Mouse (Mus musculus) CD4-positive, CD25-positive, alpha-beta regulatory T cell, adult 2 months (primary cell): Measurements from ENCODE around the gene Six2.

Experiments used
- DNase-seq: peaks from one replicate; pipeline ENCODE4 v3.0.0-alpha.2; 2012; ENCODE audit warnings: low read depth, low spot score

Gene Six2

DNA sequence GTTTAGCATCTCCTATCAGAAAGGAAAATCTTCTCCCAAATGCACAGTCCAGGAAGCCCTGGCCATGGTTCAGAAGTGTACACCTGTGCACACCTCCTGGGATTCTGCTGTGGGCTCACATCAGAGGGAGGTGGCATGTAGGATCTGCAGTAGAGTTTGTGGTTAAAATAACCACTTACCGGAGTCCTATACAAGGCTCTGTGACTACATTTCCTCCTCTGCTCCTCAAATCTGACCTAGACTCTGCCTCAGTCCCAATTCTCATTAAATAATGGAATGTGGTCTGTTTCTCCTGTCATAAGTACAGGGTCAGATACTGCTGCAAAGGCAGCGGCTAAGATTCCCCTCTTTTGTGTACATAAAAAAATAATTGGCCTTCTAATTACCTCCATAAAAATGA is 23.9 kb downstream of the Six2 start:
- DNase-seq: no peak

DNA sequence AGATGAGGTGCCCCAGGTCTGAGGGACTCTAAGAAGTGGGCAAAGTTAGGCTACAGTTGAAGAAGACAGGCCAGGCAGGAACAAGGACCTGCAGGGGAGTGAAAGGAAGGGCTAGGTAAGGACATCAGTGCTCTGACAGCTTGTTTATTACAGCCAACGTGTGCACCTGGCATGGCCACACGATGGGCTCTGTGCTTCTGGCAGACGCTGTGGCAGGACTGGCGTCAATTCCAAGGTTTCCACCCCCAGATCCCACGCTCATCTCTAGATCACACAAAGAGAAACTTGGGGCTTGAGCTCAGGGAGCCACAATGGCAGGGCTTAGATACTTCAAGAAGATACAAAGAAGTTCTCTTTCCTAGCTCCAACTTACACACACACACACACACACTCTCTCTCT is 26.6 kb downstream of the Six2 start:
- DNase-seq: no peak

DNA sequence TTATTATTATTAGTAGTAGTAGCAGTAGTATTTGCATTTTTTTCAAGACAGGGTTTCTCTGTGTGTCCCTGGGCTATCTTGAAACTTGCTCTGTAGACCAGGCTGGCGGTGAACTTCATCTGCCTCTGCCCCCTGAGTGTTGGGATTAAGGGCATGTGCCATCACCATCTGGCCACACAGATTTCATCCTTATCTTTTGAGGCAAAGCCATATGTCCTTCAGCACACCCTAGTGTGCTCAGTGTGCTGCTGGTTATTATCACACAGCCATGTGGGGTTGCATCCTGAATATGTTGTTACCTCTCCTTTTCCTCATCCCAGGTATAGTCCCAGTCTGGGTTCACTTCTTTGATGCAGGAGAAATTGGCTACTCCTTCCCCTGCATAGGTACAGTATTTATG is 28.1 kb downstream of the Six2 start:
- DNase-seq: no peak

DNA sequence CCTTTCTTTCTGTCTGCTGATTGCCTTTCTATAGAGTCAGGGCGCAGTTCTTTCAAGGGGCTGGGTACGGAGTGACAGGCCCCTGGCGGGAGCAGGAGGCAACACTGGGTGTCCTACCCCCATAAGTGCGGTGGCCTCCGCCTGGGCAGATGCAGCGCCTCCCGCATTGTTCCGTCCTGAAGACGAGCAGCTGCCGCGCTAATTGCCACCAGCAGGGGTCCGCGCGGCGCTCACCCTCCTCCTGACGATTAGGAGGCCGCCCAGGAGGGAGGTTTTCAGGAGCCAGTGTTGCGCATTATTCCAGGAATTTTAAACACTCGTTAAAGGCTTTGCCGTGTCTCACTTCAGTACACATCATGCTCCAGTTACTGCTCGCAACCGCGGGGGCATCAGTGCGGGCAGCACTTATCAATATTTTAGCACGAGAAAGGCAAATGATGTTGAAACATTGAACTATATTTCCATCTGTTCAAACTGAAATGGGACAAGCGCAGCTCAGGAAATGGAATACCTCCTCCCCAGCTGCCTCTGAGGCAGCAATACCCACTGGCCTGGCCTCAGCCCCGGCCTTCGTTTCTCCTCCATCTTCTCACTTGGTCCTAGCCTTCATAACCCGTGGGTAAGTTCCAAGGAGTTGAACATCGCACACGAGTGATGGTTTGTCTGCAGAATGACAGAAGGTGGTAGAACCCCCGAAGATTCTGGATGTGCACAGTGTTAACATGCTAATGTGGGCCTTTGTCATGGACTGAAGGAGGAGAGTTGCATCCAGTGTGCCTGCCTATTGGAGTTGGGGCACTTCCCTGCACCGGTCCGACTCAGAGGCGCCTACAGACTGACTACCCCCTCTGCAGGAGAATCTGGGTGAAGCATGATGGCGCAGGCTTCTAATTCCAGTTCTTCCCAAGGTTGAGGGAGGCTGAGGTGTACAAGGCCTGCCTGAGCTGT is 42.1 kb downstream of the Six2 start:
- peak; percentile 35 for DNase-seq

DNA sequence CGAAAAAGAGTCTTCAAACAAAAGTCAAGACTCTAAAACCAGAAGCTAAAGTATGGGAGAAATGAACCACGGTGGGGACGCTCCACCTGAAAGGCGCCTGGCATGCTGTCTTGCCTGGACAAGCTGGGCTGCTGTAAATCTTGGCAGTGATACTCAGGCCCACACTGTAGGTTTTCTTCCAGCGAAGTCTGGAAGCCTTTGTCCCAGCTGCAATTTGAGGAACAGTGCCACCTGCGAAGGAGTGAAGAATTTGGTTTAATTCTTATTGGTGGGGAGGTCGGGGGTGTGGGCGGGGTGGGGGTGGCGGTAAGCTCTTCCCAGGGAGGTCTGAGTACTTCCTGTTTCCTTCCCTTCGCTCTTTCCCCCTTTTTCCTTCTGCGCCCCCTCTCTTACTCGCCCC is 42.8 kb downstream of the Six2 start:
- no peak for DNase-seq

DNA sequence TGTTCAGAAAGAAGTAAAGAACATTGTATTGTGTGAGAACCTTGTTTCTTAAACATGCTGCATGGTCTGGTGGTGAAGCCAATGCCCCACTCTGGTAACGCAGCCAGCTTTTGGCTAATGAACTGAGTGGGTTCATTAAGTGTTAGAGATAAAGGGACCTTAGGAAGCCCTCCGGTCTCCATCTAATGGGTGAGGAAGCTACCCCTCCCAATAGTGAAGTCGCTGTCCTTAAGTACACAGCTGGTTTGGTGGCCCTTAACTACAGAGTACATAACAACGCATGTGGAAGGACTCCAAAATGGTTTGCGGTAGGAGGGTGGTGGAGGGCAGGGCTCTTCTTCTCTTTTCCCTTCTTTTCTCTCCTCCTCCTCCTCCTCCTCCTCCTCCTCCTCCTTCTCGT is 50.2 kb downstream of the Six2 start:
- no peak for DNase-seq
